Mouse (Mus musculus): Measurements from ENCODE around the gene Hydin. TPM values are rescaled to one million over a fixed set of nuclear protein-coding genes. Genes with fewer than 3 reads are reported as not detected.
"Not testable (repeated sequence)": the region's sequence is repeated elsewhere in the genome, so short reads cannot be mapped to it uniquely, and the experiment has no call there.

The Hydin gene
- polyA plus RNA-seq (2017; shearing (Covaris generic)), result under 1 TPM in 1 of 2 experiments, not detected in 1; 0.01 TPM

DNA sequence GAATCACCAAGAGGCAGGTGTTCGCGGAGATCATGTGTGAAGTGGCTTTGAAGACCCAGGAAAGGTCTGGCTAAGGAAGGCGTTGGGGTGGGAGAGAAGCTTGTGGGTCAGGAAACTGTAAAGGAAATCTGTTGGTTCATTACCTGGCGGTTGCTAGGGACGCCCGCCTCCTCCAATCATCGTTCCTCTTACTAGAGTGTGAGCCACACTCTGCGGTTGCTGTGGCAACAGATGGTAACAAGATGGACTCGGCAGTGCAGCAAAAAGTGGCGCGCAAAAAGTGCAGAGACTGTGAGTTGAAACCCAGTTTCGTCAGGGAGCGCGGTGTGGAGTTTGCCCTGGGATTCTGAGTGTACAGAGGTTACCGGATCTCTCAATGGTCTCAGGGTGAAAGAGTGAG, at the start of gene Hydin:
Gene Hydin, plus strand, starts transcription at position 237 of the 400 bp plus-strand sequence.
- ATAC-seq, result no peak

GRCm38 (mm10) chr8:110217198-110217597, 49.6 kb upstream of the Hydin start:
- no peak for ATAC-seq

GRCm38 (mm10) chr8:110217681-110218131, 49.1 kb upstream of the Hydin start:
- peak; percentile 98 for ATAC-seq

DNA sequence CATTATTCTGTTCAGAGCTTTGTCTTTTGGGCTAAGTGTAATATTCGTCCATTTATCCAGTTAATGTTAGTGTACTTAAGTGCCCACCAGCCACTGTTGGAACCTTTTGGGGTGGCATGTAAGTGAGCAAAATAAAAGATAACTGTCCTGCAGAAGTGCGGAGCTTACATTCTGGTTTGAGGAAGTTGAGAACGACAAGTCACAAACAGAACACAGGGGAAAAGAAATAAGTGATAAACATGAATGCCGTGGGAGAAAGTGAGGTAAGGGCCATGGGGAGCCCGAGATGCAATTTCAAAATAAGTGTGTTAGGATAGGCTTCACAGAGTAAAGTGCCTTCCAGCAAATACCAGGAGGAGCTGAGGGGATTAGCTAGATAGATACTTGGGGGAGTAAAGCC, 48.3 kb upstream of the Hydin start:
- ATAC-seq, result no peak

GRCm38 (mm10) chr8:110220936-110221335, 45.8 kb upstream of the Hydin start:
- ATAC-seq, result no peak

DNA sequence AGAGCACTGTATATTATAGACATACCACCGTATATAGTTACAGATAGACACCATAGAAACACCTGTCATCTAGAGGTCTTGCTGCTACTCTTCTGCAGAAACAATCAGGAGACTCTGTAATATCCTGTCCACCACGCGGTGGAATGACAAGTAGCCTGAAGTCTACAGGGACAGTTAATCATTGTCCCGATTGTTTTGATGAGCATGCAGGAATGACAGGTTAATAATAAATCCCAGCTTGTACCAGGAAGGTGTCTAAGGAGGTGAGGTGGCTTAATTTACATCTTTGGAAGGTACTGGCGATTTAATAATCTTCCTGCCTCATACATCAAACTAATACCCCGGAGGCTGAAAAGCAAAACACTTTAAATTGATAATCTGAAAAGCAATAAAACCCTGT, 36.0 kb upstream of the Hydin start:
- no peak for ATAC-seq

DNA sequence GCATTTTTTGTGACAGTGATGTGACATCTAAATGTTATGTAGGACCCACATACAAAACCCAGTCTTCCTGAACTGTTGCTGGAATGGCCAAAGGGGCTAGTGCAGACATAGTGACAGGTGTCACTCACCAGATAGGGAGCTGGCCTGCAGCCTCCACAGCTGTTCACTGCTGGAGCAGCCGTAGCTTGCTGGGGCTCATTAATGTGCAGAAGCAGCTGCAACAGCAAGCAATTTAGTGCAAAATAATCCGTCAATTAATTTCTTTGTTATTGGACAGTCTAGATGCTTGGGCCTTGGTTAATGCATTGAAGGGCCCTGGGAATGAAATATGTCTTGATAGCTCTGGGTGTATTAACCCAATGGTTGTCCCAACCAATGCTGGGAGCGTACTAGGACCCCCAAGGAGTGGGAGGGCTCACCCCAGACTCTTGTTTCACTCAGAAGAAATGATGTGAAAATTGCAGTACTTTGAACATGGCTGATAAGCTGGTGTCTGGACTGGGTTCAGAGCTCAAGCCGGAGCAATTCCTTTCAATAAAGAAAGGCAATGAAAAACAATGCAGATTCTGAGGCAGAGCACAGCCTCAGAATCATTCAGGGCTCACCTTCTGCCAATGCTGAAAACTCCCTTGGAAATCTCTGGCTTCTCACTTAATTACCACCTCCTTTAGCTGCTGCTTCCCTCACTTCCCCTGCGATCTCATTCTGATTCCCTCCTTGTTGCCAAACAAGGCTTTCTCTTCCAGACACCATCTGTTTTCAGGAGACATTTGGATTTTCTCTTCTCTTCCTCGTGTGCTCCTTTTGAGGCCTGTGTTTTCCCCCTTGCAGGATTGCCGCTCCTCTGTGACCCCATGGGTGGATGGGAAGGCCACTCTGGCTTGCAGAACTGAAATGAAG, 24.2 kb upstream of the Hydin start:
- ATAC-seq, result no peak

GRCm38 (mm10) chr8:110244566-110244965, 22.2 kb upstream of the Hydin start:
- ATAC-seq, result no peak

DNA sequence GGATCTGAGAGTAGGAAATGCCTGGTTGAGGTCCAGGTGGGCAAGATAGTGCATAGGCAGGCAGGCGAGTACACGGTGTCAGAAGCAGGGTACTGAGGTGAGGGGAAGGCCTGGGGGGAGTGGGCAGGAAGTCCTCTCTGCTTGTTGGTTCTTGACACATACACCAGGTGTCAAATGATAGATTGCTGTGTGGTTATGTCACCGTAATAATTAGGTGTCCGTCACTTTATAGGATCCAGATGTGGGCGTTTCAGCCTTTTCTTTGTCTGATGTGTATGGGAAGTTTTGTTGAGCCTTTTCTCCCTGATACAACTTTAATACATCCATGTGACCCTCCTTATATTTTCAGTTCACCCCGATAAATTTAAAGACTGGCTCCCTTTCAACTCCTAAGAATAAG, 19.5 kb upstream of the Hydin start:
- no peak for ATAC-seq

- ATAC-seq, result no peak
These were observed 12.8 kb upstream of the Hydin start for GRCm38 (mm10) chr8:110253986-110254385.

DNA sequence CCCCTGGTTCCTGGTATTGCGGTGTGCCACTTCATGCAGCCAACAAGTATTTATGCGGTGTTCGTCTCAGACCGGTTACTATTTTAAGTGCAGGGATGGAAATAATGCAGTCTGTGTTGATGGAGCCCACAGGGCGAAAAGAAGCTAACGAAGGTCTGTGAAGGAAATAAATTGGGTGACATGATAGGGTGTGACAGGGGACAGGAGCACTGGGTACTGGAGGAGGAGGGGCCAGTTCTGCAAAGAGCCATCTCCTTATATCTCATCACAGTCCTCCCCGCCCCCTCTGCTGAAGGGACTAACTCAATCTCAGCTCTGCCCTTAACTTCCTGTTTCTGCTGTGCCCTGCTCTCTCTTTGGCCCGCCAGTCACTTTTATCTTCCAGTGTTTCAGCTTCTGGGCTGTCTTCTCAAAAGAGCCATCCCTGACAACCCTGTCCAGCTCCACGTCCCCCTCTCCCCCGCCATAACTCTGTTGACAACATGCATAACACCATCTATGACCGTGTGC, 926 bp upstream of the Hydin start:
- no peak for ATAC-seq

GRCm38 (mm10) chr8:110267268-110267667, 491 bp downstream of the Hydin start:
- ATAC-seq, result no peak

DNA sequence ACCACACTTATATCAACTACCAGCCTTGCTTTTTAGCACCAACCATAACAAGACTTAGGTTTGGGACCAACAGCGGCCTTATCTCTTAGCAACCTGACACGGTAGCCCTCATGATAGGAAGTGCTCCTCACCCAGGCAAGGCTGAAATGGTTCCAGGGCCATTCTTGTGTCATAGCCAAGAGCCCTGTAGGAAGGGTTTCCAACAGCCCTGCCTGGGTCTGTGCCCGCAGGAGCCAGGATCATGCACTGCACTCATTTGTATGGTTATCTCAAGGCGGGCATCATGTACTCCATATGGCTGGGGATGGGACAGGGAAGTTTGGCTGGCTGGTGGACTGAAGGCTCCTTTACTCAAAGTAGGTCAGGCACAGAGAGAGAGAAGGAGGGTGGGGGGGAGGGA, 3.9 kb downstream of the Hydin start:
- ATAC-seq, result no peak

DNA sequence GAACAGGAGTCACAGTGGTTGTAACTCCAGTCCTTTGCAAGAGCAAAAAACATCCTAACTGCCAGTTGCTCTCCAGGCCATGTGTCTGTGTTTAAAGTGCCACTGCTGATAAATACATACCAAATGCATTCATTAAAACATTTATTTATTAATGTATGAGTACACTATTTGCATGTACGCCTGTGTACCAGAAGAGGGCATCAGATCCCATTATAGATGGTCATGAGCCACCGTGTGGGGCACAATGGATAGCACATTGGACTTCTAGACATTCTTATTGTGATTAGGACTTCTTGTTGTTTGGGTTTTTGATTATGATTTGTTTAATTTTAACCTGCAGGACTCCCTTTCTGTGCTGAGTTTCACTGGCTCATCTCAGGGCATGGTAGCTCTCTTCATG, 6.6 kb downstream of the Hydin start:
- no peak for ATAC-seq

GRCm38 (mm10) chr8:110275465-110276258, 8.9 kb downstream of the Hydin start:
- ATAC-seq, result no peak

GRCm38 (mm10) chr8:110276259-110276560, 9.4 kb downstream of the Hydin start:
- no peak for ATAC-seq

GRCm38 (mm10) chr8:110312715-110313114, 45.9 kb downstream of the Hydin start:
- ATAC-seq, result no peak

DNA sequence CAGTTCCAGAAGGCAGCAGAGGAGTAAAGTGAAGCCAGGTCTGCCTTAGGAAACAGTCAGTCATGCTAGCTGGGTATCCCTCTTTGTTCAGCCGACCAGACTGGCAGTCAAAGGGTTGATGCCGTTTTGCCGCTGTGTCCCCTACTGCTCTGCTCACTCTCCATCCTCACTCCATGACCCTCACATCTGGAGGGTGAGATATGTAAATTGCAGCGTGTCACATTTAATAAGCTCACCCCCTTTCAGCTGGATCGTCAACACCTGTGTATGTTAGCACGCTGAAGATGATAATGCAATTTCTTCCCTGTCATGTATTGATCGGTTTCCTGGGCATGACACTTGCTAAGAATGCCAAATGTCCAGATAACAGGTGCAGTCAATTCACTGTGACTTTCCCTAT, 49.0 kb downstream of the Hydin start:
- ATAC-seq, result no peak

DNA sequence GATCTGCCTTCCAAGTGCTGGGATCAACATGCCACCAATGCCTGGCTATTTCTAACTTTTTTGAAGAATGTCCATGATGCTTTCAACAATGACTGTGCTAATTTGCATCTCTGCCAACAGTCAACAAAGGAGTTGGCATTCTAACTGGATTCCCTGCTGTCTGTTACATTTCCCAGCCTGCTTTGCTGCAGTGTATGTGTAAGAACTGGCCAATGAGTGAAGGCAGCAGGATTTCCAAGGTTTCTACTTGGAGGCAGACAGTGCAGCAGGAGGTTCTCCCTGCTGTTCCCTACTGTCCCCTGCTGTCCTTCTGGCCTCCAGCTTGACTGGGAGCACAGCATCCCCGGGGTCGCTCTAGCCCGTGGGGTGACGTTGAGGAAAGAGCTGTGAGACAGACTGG, 52.8 kb downstream of the Hydin start:
- ATAC-seq, result no peak

DNA sequence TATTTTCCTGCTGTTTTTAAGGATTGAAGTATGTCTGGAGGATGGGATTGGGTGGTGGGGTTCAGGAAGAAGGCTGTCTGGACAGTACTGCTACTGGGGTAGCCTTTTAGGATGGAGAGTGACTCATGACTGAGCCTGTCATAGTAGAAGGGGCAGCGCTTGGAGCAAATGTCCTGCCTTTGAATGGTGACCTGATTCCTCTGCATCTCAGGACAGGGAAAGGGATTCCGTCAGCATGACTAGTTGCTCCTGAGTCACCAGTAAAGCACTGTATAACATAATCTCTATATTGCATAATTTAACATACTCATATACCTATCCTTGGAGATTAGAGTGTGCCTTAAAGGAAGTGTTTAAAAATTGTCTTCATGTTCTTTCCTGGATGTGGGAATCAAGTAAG, 54.7 kb downstream of the Hydin start:
- ATAC-seq, result no peak

DNA sequence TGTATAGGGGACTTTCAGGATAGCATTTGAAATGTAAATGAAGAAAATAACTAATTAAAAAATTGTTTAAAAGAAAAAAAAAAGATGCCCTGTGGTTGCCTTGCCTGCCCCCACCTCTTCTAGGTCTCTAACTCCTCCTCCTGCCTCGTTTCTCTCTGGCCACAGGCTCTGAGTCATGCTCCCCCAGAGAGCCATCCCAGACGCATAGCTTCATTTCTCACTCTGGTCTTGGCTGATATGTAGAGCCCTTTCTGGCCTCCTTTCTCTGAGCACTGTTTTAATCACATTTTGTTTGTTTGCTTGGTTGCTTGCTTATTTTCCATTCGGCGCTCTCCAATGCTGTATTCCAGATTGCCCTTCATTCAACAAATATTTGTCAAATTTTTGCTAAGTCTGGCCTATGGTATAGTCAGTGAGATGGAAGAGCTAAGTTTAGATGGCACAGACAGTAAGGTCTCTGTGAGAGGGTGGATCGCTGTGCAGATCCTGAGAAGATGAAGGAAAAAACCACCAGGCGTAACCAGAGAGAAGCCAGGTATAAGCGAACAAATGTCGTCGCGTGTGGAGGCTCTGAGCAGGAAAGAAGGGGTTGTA, 57.3 kb downstream of the Hydin start:
- ATAC-seq, result no peak

GRCm38 (mm10) chr8:110327120-110327519, 60.3 kb downstream of the Hydin start:
- not testable (repeated sequence) for ATAC-seq

GRCm38 (mm10) chr8:110333376-110333775, 66.6 kb downstream of the Hydin start:
- no peak for ATAC-seq

All from CD4-positive, CD25-positive, alpha-beta regulatory T cell, adult 4 months (primary cell).